ENCODE assay signal across 8 mouse cellular contexts in genomic region chr19:42045269-42046102, GRCm38 (mm10). TPM values are rescaled to one million over a fixed set of nuclear protein-coding genes. Genes with fewer than 3 reads are reported as not detected.
DNase-seq lines count a peak whose midpoint lies in the region; ATAC-seq and TF ChIP-seq lines count a peak whose summit lies in the region.

Gene Hoga1 (plus strand): TSS chr19:42045610.

- peak within 1 kb of the TSS; percentile 21 for H3K4me3 ChIP-seq in ES-Bruce4 (ENCODE audit: low read depth, low read length)
- H3K4me3 ChIP-seq in heart, embryonic 15.5 days, result peak within 1 kb of the TSS; percentile 47
- peak within 1 kb of the TSS; percentile 60 for H3K4me3 ChIP-seq in lung, adult 2 months (replicated peaks; ENCODE audit: extremely low read depth, low read depth, low read length)
- H3K4me3 ChIP-seq in neural tube, embryonic 15.5 days (replicated peaks), result peak within 1 kb of the TSS; percentile 32

- peak; percentile 84 to 89 for DNase-seq in adrenal gland, postnatal 36 days
- DNase-seq in fibroblast of lung, adult 2 months (ENCODE audit: low read depth), result peak; percentile 62
- peak; percentile 93 for DNase-seq in kidney, postnatal 14 days
- DNase-seq in lung, adult 2 months, result peak; percentile 72
- peak; percentile 85 for DNase-seq in thymus, postnatal 4 days

- H3K9ac ChIP-seq in ES-Bruce4 (ENCODE audit: low read depth, poor library complexity, severe bottlenecking), result peak within 1 kb of the TSS; percentile 11; the same call in 1 of the 2 replicates
- peak within 1 kb of the TSS; percentile 16 for H3K9ac ChIP-seq in heart, embryonic 15.5 days
- no peak within 1 kb of the TSS for H3K9ac ChIP-seq in neural tube, embryonic 15.5 days (replicated peaks)

- no peaks in the 10 kb centered on the region for H3K9me3 ChIP-seq in ES-Bruce4 (replicated peaks; ENCODE audit: control insufficient read depth, insufficient read depth, low read length, poor library complexity, severe bottlenecking)
- no peaks in the 10 kb centered on the region for H3K9me3 ChIP-seq in heart, embryonic 15.5 days (replicated peaks)
- no peaks in the 10 kb centered on the region for H3K9me3 ChIP-seq in neural tube, embryonic 15.5 days (replicated peaks)

- ATAC-seq in heart, embryonic 15.5 days (replicated peaks; ENCODE audit: insufficient number of reproducible peaks, insufficient read depth, low FRiP score, low read depth), result peak; percentile 91
- ATAC-seq in neural tube, embryonic 15.5 days (ENCODE audit: low FRiP score), result peak; percentile 79

- no peaks in the 10 kb centered on the region for H3K36me3 ChIP-seq in ES-Bruce4 (ENCODE audit: control insufficient read depth, insufficient read depth, low read length, poor library complexity, severe bottlenecking)
- H3K36me3 ChIP-seq in heart, embryonic 15.5 days, result no peaks in the 10 kb centered on the region
- H3K36me3 ChIP-seq in neural tube, embryonic 15.5 days, result no peaks in the 10 kb centered on the region

- no peak for TF ChIP-seq POLR2A in ES-Bruce4 (IDR thresholded peaks at IDR 0.05; ENCODE audit: insufficient read depth, low read length)
- TF ChIP-seq POLR2A in lung, adult 2 months (IDR thresholded peaks at IDR 0.05; ENCODE audit: borderline replicate concordance, extremely low read depth, low read depth, low read length), result peak; percentile 54; the same call in 1 of the 2 replicates

- 20% methylated on average over 23 of the region's 23 CpGs for WGBS in heart, embryonic 15.5 days
- 20% methylated on average over 23 of the region's 23 CpGs for WGBS in lung, adult 2 months
- 23% methylated on average over 23 of the region's 23 CpGs for WGBS in neural tube, embryonic 15.5 days

- no peak within 1 kb of the TSS for H3K27ac ChIP-seq in ES-Bruce4 (ENCODE audit: insufficient read depth, low read length)
- no peak within 1 kb of the TSS for H3K27ac ChIP-seq in heart, embryonic 15.5 days
- no peak within 1 kb of the TSS for H3K27ac ChIP-seq in neural tube, embryonic 15.5 days (replicated peaks)

- no peaks in the 10 kb centered on the region for H3K27me3 ChIP-seq in ES-Bruce4 (ENCODE audit: control insufficient read depth, insufficient read depth, low read length, poor library complexity, severe bottlenecking)
- peaks cover 3% of the 10 kb centered on the region; the same call in 1 of the 2 replicates for H3K27me3 ChIP-seq in heart, embryonic 15.5 days
- H3K27me3 ChIP-seq in neural tube, embryonic 15.5 days (replicated peaks), result no peaks in the 10 kb centered on the region

- H3K4me2 ChIP-seq in heart, embryonic 15.5 days, result peak within 1 kb of the TSS; percentile 66
- peak within 1 kb of the TSS; percentile 54 for H3K4me2 ChIP-seq in neural tube, embryonic 15.5 days

- no peaks in the 10 kb centered on the region for H3K4me1 ChIP-seq in ES-Bruce4 (ENCODE audit: control insufficient read depth, insufficient read depth, low read length)
- H3K4me1 ChIP-seq in heart, embryonic 15.5 days (replicated peaks), result peaks cover 4% of the 10 kb centered on the region
- peaks cover 4% of the 10 kb centered on the region for H3K4me1 ChIP-seq in lung, adult 2 months (ENCODE audit: control insufficient read depth, insufficient read depth, low read length)
- H3K4me1 ChIP-seq in neural tube, embryonic 15.5 days, result no peaks in the 10 kb centered on the region

- TF ChIP-seq EP300 in ES-Bruce4 (IDR thresholded peaks at IDR 0.05; ENCODE audit: insufficient read depth, low read depth, low read length), result no peak

- TF ChIP-seq CTCF in ES-Bruce4 (IDR thresholded peaks at IDR 0.05; ENCODE audit: low read depth, low read length), result peak; percentile 64
- TF ChIP-seq CTCF in lung, adult 2 months (IDR thresholded peaks at IDR 0.05; ENCODE audit: insufficient read depth, low read length), result peak; percentile 90

RNA-seq across cellular contexts. Expression of gene Hoga1, which starts in this region (rescaled TPM):
- 0.91 and 1.2 TPM in 2 replicates for polyA plus RNA-seq in ES-Bruce4 (2011; ENCODE audit: insufficient read depth, insufficient read length, low read depth, missing spikeins)
- 1 to 10 TPM; 4.3 to 6.7 TPM for total RNA-seq in adrenal gland, postnatal 36 days (2021)
- 0.44 and 0.80 TPM in 2 replicates for polyA plus RNA-seq in heart, embryonic 15.5 days (2015; fragmentation: Nextera tagmentation; extraction: Ambion mirVana)
- polyA plus RNA-seq in lung, adult 2 months (2012; rRNA removed), result 7.6 and 8.7 TPM in 2 replicates
- polyA plus RNA-seq in neural tube, embryonic 15.5 days (2015; fragmentation: Nextera tagmentation; extraction: Ambion mirVana), result 1.7 and 1.8 TPM in 2 replicates

Comparison
In these comparisons a context has a peak if more than half of its experiments do, and no peak if none do; other contexts are left out.
1. Peak in ATAC-seq, H3K4me3 ChIP-seq, H3K9ac ChIP-seq and H3K4me2 ChIP-seq in heart, embryonic 15.5 days; RNA of the gene not detected or under 1 TPM.